Mouse (Mus musculus) liver, adult (tissue): ENCODE results near the gene Kdf1.

Experiments used
- GATA4 ChIP-seq: IDR thresholded peaks from 2 replicates; pipeline ENCODE4 v1.6.1; 2014; ENCODE audit warnings: mild to moderate bottlenecking, low read length; ENCODE audit not compliant: insufficient replicate concordance

The Kdf1 gene

DNA sequence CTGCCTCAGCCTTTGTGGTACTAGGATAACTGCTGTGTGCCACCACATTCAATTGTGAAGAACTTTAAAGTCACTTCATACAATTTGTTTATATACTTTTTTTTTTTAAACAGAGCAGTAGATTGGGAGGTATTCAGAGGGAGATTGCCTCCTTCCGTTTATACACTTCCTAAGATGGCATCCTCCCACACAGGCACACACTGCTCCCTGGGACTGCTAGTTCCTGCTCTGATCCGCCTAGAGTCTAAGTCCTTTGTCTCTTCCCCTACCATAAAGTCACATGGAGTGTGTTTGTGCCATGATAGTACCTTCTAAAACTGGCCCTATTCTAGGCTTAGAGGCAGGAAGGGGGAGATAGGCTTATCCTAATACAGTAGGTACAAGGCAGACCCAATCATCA, 2.7 kb downstream of the Kdf1 start:
- TF ChIP-seq GATA4: no peak

DNA sequence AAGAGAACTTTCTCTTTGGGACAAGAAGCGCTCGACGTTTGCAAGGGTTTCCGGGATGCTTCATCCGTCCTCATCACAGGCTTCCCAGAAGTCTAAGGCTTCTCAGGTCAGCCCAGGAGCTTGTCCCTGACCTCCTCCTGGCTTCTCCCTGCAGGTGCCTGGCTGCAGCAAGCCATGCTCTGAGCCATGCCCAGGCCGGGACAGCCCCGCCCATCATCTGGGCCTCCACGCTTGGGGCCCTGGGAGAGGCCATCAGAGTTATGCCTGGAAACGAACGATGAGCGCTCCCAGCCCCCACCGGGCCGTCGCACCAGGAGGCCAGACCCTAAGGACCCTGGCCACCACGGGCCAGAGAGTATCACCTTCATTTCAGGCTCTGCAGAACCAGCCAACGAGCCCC, 9.0 kb downstream of the Kdf1 start:
- TF ChIP-seq GATA4: no peak

GRCm38 (mm10) chr4:133532777-133533176, 14.0 kb downstream of the Kdf1 start:
- no peak for TF ChIP-seq GATA4

- TF ChIP-seq GATA4: no peak
These were observed 17.3 kb downstream of the Kdf1 start for GRCm38 (mm10) chr4:133536081-133536480.

DNA sequence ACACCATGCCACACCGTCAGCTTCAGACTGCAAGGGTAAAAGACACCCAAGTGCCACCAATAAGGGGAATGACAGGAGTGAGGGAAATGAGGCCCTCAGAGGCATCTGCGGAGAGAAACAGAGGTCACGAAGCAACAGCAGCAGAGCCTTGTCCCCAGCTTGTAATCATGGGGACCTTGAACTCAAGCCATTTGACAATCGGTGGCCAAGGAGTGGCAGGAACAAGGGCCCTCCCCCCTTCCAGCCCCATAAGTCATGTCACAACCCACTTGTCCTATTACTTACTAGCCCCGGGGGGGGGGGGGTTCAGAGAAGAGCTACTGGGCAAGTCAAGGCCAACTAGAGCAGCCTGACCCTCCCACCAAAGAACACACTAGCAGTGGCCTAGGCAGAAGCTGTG, 17.9 kb downstream of the Kdf1 start:
- TF ChIP-seq GATA4: no peak

- TF ChIP-seq GATA4: peak; percentile 30; the same call in 1 of the 2 replicates
These were observed 26.8 kb downstream of the Kdf1 start, which contains the start of gene Nudc for GRCm38 (mm10) chr4:133545272-133546231. Gene Nudc (minus strand): TSS chr4:133545996.

- no peak for TF ChIP-seq GATA4
These were observed 33.3 kb downstream of the Kdf1 start for GRCm38 (mm10) chr4:133552029-133552428.

DNA sequence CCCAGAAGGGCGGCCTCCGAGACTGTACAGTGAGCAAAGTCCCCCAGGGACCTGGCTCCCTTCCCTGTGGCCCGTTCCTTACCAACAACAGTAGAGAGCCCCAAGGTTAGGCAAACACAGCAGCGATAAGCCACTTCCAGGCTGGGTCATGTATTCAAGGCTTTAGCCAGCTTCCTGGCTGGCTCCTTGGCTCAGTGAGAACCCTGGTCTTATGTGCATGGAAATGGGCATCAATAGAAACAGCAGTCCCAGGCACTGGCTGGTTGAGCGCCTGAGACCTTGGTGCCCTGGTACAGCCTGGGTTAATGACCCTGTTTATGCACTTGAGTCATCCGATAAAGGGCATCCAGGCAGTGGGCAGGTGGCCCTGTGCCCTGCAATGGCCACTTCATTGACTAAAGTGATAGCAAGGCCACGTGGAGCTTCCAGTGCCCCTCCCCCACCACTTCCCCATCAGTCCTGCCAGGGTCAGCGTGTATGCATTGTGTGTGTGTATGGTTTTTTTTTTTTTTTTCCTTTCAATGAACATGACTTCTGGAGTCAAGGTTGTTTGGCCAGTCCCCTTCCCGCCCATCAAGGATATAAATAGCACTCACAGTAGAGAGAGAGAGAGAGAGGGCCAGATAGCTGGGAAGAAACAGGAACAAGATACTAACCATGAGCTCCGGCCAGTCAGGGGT, 34.1 kb downstream of the Kdf1 start, which contains the start of gene Nr0b2:
Gene Nr0b2 (plus strand): TSS at position 609 of the 680 bp plus-strand sequence.
- peak; percentile 89; the same call in 1 of the 2 replicates for TF ChIP-seq GATA4

DNA sequence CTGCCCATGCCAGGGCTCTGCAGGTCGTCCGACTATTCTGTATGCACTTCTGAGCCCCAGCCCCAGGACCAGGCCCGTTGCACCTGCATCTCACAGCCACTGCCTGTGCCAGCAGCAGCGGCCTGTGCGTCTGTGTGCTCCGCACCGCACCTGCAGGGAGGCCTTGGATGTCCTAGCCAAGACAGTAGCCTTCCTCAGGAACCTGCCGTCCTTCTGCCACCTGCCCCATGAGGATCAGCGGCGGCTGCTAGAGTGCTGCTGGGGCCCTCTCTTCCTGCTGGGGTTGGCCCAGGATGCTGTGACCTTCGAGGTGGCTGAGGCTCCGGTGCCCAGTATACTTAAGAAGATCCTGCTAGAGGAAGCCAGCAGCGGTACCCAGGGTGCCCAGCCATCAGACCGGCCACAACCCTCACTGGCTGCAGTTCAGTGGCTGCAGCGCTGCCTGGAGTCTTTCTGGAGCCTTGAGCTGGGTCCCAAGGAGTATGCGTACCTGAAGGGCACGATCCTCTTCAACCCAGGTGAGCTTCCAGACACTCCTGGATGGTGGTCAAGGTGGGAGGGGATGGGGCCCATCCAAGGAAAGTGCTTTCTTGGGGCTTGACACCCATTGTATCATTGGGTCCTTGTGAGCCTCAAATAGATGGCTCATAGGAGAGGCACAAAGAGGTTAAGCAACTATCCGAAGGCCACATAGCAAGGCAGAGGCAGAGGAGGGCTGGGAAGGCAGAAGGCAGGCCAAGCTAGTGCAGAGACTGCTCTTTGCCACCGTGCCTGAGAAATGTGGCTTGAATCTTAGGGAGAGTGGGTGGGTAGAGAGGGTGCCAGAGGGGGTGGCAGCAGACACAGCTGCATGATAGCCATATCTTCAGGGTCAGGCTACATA, 34.9 kb downstream of the Kdf1 start:
- no peak for TF ChIP-seq GATA4

DNA sequence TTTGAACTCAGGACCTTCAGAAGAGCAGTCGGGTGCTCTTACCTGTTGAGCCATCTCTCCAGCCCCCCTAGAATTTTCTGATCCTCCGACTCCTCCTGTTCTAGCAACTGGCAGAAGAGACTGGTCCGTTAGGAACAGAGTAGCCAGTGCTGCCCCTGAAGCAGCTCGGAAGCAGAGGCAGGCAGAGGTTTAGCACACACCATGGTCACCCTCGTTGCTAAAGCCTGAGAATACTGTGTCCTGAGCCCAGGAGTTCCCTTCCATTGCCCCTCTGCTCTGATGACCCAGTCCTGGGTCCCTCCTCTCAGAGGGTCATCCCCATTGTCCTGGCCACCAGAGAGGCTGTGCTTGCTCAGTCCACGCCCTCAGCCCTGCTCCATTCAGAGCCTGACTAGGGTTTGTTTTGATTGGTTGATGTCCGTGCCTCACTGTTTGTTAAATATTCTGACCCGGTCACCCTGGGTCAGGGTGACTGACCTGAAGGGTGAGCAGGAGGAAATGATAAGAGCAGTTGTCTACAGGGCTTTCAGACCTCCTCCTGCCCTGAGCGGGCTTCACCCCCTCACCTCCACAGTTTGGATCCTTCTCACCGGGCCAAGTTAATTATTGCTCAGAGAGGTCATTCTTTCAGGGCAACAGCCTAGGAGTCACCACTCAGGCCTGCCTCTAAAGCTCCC, 38.4 kb downstream of the Kdf1 start:
- peak; percentile 98 for TF ChIP-seq GATA4

DNA sequence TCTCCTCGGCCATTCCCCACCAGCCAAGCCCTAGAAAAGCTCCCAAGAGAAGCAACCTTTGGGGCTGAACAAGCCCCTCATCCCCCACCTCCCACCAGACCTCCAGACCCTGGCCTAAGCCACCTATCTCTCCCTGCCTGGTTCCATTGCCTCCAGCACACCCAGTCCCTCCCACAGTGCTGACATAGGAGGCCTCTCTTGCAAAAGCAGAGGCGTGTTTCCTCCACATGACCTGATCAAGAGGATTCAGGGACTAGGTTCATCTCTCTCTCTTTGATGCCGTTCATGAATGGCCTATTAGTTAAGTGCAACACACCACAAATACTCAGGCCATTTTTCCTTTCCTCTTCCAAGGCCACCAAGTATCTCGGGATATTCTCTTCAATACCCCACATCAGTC, 41.1 kb downstream of the Kdf1 start:
- no peak for TF ChIP-seq GATA4

DNA sequence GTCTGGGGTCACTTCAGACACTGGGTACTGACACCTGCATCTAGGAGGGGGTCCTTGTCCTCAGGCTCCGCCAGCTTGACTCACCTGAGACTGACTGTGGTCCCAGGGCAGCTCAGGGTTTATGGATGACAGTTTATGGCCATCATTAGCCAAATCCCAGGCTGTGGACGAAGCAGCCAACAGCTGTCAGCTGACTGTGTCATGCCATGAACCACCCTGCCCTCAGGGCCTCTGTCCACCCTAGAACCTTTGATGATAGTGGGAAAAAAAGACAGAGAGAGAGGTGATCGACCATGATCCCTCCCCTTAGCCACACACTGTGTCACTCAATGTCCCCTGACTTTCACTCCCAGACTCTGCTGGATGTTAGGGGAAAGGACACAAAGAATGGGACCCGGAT, 42.9 kb downstream of the Kdf1 start:
- peak; percentile 34; the same call in 1 of the 2 replicates for TF ChIP-seq GATA4

DNA sequence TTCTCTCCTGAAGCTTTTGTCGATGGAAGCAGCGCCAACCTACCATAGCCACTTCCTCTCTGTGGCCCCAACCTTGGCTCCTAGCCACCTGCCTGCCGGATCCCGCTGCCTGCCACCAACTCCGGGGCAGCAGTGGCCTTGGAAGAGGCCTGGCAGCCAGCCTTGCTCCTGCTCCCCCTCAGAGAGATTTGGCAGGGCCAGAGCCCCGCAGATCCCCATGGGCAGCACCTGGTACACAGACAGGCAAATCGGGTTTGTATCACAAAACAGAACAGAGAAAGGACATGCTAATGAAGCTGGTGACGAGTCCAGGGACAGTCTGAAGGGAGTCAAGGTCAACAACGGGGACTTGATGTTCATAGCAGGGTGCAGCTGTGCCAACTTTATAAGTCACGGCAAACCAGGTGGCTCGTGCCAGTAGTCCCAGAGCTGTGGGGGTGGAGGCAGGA, 44.4 kb downstream of the Kdf1 start:
- TF ChIP-seq GATA4: peak; percentile 32; the same call in 1 of the 2 replicates

- no peak for TF ChIP-seq GATA4
These were observed 48.5 kb downstream of the Kdf1 start for GRCm38 (mm10) chr4:133567251-133567650.
